Mouse (Mus musculus): ENCODE measurements around the gene AU018091. TPM values are rescaled to one million over a fixed set of nuclear protein-coding genes. Genes with fewer than 3 reads are reported as not detected.
"Not testable (repeated sequence)": the region's sequence is repeated elsewhere in the genome, so short reads cannot be mapped to it uniquely, and the experiment has no call there.

AU018091 gene
- total RNA-seq, 2 experiments from 2014 or later, result not detected

- no peak for DNase-seq
Observed at GRCm38 (mm10) chr7:3166270-3166669, 2.7 kb downstream of the AU018091 start.

- DNase-seq, result no peak
Observed at GRCm38 (mm10) chr7:3164991-3165390, 4.0 kb downstream of the AU018091 start.

DNA sequence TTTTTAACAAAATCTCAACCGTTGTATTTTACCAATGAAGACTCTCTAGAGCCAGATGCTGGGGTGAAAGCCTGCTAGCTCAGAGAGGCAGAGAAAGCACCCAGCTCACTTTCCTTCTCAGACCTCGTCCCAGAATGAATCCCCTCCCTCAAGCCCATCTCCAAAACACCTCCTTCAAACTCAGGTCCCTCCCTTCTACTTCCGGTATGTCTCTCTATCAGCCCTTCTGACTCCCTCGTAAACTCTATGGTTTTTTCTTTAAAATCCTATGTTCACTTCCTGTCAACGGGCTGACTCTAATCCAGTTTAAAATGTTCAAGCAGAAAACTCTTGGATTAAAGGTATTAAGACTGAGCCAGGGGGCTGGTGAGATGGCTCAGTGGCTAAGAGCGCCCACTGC lies 4.6 kb downstream of the AU018091 start:
- no peak for DNase-seq

GRCm38 (mm10) chr7:3150376-3150775 lies 18.6 kb downstream of the AU018091 start:
- DNase-seq, result no peak

GRCm38 (mm10) chr7:3146072-3146471 lies 22.9 kb downstream of the AU018091 start:
- no peak for DNase-seq

- DNase-seq, result no peak
Observed at GRCm38 (mm10) chr7:3143329-3143728, 25.7 kb downstream of the AU018091 start.

- DNase-seq, result no peak
Observed at GRCm38 (mm10) chr7:3135606-3136005, 33.4 kb downstream of the AU018091 start.

- DNase-seq, result no peak
Observed at GRCm38 (mm10) chr7:3134654-3135053, 34.3 kb downstream of the AU018091 start.

DNA sequence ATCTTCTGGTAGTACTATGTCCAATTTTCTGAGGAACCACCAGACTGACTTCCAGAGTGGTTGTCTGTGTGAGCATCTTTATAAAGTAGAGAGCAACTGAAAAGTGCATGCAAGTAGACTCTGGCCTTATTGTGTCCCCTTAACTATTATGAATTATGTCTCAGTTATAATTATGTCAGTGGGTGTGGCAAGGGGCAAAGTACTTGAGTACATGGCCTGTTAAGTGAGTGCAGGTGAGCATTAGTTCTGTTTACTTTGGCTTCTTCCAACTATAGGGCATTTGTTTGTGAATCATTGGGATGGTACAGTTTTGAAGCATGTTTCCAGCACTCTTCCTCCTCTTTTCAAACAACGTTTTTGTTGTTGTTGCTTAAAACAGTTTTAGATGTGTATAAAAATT lies 38.7 kb downstream of the AU018091 start:
- no peak for DNase-seq

DNA sequence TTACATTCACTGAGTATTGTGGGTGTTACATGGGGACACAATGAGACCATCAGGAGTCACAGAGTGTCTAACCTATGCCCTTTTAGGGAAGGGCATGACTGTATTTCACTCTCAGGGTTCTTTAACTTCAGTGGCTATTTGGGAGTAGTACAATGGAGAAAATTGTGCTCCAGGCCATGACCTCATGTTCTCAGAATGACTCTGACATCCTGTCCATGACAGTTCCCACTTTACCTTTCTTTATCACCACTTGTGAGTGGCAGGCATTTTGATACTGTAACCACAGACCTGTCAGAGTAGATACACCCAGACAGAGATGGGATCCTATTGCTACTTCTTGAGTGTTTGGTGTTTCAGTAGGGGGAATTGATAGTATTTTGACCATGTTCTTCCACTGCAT lies 40.4 kb downstream of the AU018091 start:
- DNase-seq, result not testable (repeated sequence)

- not testable (repeated sequence) for DNase-seq
Observed at GRCm38 (mm10) chr7:3111193-3111592, 57.8 kb downstream of the AU018091 start.

DNA sequence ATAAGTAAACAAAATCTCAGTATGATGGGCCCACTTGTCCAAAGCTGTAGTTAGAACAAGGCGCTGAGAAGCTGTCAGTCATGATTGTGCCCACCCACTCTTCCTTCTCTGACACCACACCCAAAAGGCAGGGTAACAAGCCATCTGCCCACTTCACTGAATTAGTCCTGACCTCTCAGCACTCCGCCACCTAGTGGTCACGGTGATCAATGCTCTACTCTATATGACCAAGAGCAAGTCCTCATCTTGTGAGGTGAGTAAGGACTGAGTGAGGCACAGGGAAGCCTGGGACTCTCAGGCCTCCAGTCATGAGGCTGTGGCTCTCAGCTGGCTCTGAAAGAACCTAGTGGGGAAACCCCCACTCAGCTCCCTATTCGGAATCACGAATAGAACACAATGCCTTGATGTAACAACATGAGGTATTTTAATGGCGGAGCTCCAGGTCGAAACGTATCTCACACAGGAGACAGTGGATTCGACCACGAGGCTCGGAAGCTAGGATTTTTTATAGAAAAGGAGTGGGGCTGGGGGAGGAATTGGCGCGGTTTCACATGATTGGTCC lies 62.4 kb downstream of the AU018091 start:
- DNase-seq, result not testable (repeated sequence)

Small RNA genes lying within 50 kb of the gene (microRNA-seq; reads per million reads assigned to microRNA genes)
- gene Mir290a (0 reads per million in 2 experiments), gene Mir290b (0 reads per million in 2 experiments), gene Mir291a (0 reads per million in 2 experiments), gene Mir292 (0 reads per million in 2 experiments), gene Mir292b (0 reads per million in 2 experiments)

Other genes with a start within 250 kb of the AU018091 start
- gene Nlrp12, start 80.5 kb upstream of the AU018091 start, total RNA-seq (2021), result under 1 TPM in 1 of 2 experiments, not detected in 1; 0.09 TPM
- 100 to 1,000 TPM in 1 of 2 experiments, 10 to 100 TPM in 1; 71.6 to 100 TPM for gene Myadm, start 119.9 kb upstream of the AU018091 start, total RNA-seq (2021)
- gene Prkcg, start 120.0 kb upstream of the AU018091 start, total RNA-seq (2021), result 1 to 10 TPM; 2.2 to 4.5 TPM
- gene Cacng7, start 163.8 kb upstream of the AU018091 start, total RNA-seq (2021), result 10 to 100 TPM in 1 of 2 experiments, 1 to 10 TPM in 1; 9.7 to 10.2 TPM
- gene Cacng8, start 221.5 kb upstream of the AU018091 start, total RNA-seq (2021), result under 1 TPM in 1 of 2 experiments, not detected in 1; 0.43 TPM